Mouse (Mus musculus) cerebellum, adult 2 months (tissue): ENCODE measurements at regions not wholly inside any gene's neighbourhood (a gene's known extent, or its start where the extent isn't known, plus 50 kb on each side); places are given as distances from the start of the nearest gene placed in this dataset.

Source experiments
- DNase-seq, 2 experiments: peaks; one replicate each; pipeline ENCODE4 v3.0.0; 2021
- H3K27ac ChIP-seq: fragments of 200-500 bp; 2 replicates; pipeline ENCODE4 v1.5.1; 2012; ENCODE audit warnings: low read length, control low read depth, inconsistent platforms; ENCODE audit not compliant: insufficient read depth
- H3K27me3 ChIP-seq: fragments of 200-500 bp; 2 replicates; pipeline ENCODE4 v1.6.1; 2012; ENCODE audit warnings: inconsistent platforms, mild to moderate bottlenecking, low read length, moderate library complexity; ENCODE audit not compliant: control insufficient read depth, insufficient read depth
- H3K4me1 ChIP-seq: fragments of 200-500 bp; 2 replicates; pipeline ENCODE4 v1.6.1; 2011; ENCODE audit warnings: low read length; ENCODE audit not compliant: control insufficient read depth, insufficient read depth
- H3K4me3 ChIP-seq: fragments of 200-500 bp; replicated peaks from 2 replicates; pipeline ENCODE3; 2011; ENCODE audit warnings: mild to moderate bottlenecking, low read depth, low read length, control low read depth; ENCODE audit not compliant: insufficient read depth
- CTCF ChIP-seq: fragments of 200-500 bp; IDR thresholded peaks from 2 replicates; pipeline ENCODE4 v1.5.1; 2011; ENCODE audit warnings: low read depth, mild to moderate bottlenecking, control low read depth, low read length, moderate library complexity, borderline replicate concordance; ENCODE audit not compliant: insufficient read depth
- POLR2A ChIP-seq: fragments of 200-500 bp; IDR thresholded peaks from 2 replicates; pipeline ENCODE4 v1.6.1; 2011; ENCODE audit warnings: low read length, control low read depth, borderline replicate concordance; ENCODE audit not compliant: insufficient read depth
- WGBS: fragments of 180-500 bp; shearing (Covaris S2); methylation state at CpG from one replicate; pipeline ENCODE4 v1.1.7; 2018; 5-methylcytosine and 5-hydroxymethylcytosine counted together

GRCm38 (mm10) chr9:63843883-63844485, 86.2 kb upstream of the Smad3 start:
- Histone ChIP-seq H3K27ac (no peak overlapping the region), H3K4me3 (no peak overlapping the region), H3K4me1 (no peaks in the 10 kb centered on the region), H3K27me3 (no peaks in the 10 kb centered on the region)
- 32% methylated on average over 10 of the region's 10 CpGs for WGBS
- peak; percentile 56 to 74 for DNase-seq
- TF ChIP-seq POLR2A (no peak), CTCF (peak; percentile 96)

DNA sequence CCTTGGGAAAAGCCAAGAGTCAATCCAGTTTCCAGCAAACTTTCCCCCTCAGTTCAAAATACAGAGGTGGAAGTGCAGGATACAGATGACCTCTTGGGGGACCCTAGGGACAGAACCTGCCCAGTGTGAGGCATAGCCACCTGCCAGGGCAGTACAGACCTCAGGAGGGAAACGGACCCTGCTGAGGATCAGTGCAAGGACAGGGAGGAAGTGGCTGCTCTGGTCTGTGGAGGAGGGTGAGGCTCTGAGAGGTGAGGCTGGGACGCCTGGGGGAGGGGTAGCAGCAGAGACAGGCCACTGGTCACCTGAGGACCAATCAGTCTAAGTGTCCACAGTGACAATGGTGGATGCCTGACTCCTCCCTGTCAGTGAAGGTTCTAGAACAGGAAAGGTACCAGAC, 85.6 kb upstream of the Smad3 start:
- H3K27ac ChIP-seq = no peak overlapping the region
- no peak for DNase-seq
- TF ChIP-seq POLR2A (no peak), CTCF (no peak)
- 62% methylated on average over 2 of the region's 2 CpGs for WGBS
- no peaks in the 10 kb centered on the region for H3K4me1 ChIP-seq
- no peaks in the 10 kb centered on the region for H3K27me3 ChIP-seq
- H3K4me3 ChIP-seq = no peak overlapping the region

GRCm38 (mm10) chr9:63841102-63841501, 83.3 kb upstream of the Smad3 start:
- Histone ChIP-seq H3K27ac (no peak overlapping the region), H3K4me1 (no peaks in the 10 kb centered on the region), H3K27me3 (no peaks in the 10 kb centered on the region), H3K4me3 (no peak overlapping the region)
- TF ChIP-seq POLR2A (no peak), CTCF (no peak)
- no peak for DNase-seq
- WGBS = 87% methylated on average over 14 of the region's 14 CpGs

DNA sequence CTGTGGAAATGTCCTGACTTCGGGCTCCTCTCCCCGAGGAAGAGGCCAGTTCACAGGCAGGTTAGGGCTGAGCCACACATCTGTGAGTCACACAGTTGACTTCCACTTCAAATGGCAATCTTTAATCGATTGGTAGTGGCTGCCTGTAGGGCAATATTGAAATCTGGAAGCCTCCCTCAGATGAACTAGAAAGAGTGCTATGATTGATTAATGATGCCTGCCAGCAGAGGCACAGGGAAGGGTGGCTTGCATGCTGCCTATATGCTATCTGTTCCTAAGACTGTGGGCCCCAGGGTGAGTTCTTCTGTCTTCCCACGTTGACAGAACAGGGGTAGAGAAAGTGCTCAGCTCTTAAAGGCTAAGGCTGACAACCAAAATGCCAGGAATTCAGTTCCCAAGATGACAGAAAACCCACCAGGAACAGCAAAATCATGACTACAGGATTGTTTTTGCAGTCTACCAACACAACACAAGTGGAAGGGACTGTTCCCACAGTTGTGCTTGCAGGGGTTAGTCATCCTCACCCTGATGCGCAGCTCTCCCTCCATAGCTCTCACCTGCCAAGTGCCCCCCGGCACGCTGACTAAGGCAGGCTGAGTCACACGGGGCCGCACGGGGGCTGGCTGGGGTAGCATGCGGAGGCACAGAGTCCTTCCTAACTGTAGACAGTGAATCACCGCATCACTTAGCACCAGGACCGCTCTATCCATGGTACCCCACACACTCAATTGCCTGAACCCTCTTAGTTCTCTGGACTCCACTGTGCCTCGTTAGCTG, 81.4 kb upstream of the Smad3 start:
- H3K4me3 ChIP-seq = no peak overlapping the region
- no peak overlapping the region for H3K27ac ChIP-seq
- no peaks in the 10 kb centered on the region for H3K27me3 ChIP-seq
- 89% methylated on average over 14 of the region's 14 CpGs for WGBS
- no peaks in the 10 kb centered on the region for H3K4me1 ChIP-seq
- TF ChIP-seq CTCF (no peak), POLR2A (no peak)
- no peak for DNase-seq

GRCm38 (mm10) chr9:63837552-63837951, 79.8 kb upstream of the Smad3 start:
- no peak for DNase-seq
- Histone ChIP-seq H3K27ac (no peak overlapping the region), H3K27me3 (no peaks in the 10 kb centered on the region), H3K4me1 (no peaks in the 10 kb centered on the region), H3K4me3 (no peak overlapping the region)
- TF ChIP-seq CTCF (no peak), POLR2A (no peak)
- 82% methylated on average over 6 of the region's 6 CpGs for WGBS

DNA sequence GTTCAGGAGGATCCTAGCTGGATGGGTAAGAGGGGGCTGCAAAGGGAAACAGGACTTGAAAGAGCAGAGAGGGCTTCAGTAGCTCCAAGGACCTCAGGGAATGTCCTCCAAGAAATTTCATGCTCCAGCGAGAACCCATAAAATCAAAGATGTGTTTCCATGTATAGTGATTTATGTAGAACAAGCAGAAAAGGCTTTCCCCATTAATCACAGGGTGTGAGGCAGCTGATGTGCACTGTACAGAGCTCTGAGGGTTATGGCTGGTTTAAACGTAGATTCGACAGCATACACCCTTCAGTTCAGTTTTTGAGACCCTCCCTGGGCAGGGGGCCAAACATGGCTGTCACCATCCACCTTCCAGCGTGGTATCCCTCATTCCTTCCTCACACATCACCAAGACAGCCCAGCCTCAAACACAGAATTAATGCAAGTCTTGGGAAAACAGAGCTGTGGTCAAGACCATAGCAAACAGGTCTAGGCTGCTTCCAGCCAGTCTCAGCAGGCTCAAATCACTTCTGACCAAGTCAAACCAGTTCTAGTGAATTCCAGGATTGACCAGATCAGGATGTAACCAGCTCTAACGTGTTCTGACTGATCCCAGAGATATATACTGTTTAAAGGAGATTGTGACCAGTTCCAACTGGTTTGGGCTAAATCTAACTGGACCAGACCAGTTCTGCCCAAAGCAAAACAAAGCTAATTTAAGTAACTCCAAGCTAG, 78.9 kb upstream of the Smad3 start:
- Histone ChIP-seq H3K27me3 (no peaks in the 10 kb centered on the region), H3K4me1 (no peaks in the 10 kb centered on the region), H3K27ac (no peak overlapping the region), H3K4me3 (no peak overlapping the region)
- TF ChIP-seq CTCF = no peak
- no peak for DNase-seq
- 62% methylated on average over 5 of the region's 5 CpGs for WGBS

- Histone ChIP-seq H3K4me3 (no peak overlapping the region), H3K27ac (no peak overlapping the region)
- no peak for TF ChIP-seq POLR2A
- no peak for TF ChIP-seq CTCF
Observed at GRCm38 (mm10) chr9:63836036-63836435, 78.2 kb upstream of the Smad3 start.

More at GRCm38 (mm10) chr9:63836036-63836435, 78.2 kb upstream of the Smad3 start:
- no peaks in the 10 kb centered on the region for H3K4me1 ChIP-seq
- 44% methylated on average over 11 of the region's 11 CpGs for WGBS
- H3K27me3 ChIP-seq = no peaks in the 10 kb centered on the region
- no peak for DNase-seq
